ENCODE assay signal across 19 mouse cellular contexts in genomic region chr15:67782505-67782904, GRCm38 (mm10).
"Had no signal": no experiment of that assay in that cellular context is flagged by ENCODE, and none has a peak within 500 bp of the region (broad histone marks: within the 10 kb centered on the region; RNA-seq: fewer than 3 reads in every experiment).

No protein-coding gene starts in this region.

- ATAC-seq: midbrain, embryonic 16.5 days had no signal

- DNase-seq: lung, adult 18-20 months; lung, embryonic 14.5 days; lung, postnatal 10 days; lung, postnatal 4 days; midbrain, embryonic 14.5 days; retina, postnatal 1 day; right cerebral cortex, adult 18-20 months; right cerebral cortex, postnatal 25 days; right cerebral cortex, postnatal 4 days; spleen, adult 18-20 months; thymus, adult 18-20 months; thymus, postnatal 14 days; thymus, postnatal 36 days had no signal

- H3K36me3 ChIP-seq: neural tube, embryonic 13.5 days; neural tube, embryonic 15.5 days had no signal

- H3K4me3 ChIP-seq: megakaryocyte, embryonic 14.5 days; myocyte; neural tube, embryonic 13.5 days; neural tube, embryonic 15.5 days had no signal

- H3K27me3 ChIP-seq: megakaryocyte, embryonic 14.5 days; neural tube, embryonic 13.5 days; neural tube, embryonic 15.5 days had no signal

- H3K4me2 ChIP-seq: lung, embryonic 14.5 days; midbrain, embryonic 11.5 days; neural tube, embryonic 13.5 days; neural tube, embryonic 15.5 days had no signal

- H3K9me3 ChIP-seq: megakaryocyte, embryonic 14.5 days; neural tube, embryonic 13.5 days; neural tube, embryonic 15.5 days had no signal

- H3K27ac ChIP-seq: neural tube, embryonic 13.5 days; neural tube, embryonic 15.5 days had no signal

- H3K4me1 ChIP-seq: megakaryocyte, embryonic 14.5 days; neural tube, embryonic 15.5 days had no signal

- H3K9ac ChIP-seq: lung, embryonic 14.5 days; neural tube, embryonic 13.5 days; neural tube, embryonic 15.5 days had no signal
